Mouse (Mus musculus): ENCODE results near the gene Inip. TPM values are rescaled to one million over a fixed set of nuclear protein-coding genes. Genes with fewer than 3 reads are reported as not detected.
A peak's percentile ranks its signal among the peaks of the same experiment; 100 is the strongest.
"Not testable (repeated sequence)": the region's sequence is repeated elsewhere in the genome, so short reads cannot be mapped to it uniquely, and the experiment has no call there.

Inip gene
- polyA plus RNA-seq, 1 experiment from 2014 or later, result 64.6 TPM

DNA sequence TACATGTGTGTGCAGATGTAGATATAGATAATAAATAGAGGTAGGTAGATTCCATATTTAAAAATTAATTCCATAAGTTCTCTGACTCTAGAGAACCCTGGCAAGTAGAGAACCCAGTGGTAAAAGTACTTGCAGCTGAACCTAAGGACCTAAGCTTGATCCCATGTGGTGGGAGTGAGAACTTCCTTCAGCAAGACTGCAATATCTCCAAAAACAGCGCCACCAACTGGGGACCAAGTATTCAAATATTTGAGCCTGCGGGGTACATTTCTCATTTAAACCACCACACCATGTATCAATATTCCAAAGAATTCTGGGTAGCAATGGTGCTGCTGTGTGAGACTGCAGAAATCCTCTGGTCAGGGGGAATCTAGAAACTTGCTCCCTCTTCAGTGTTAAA, 7.3 kb downstream of the Inip start:
- Histone ChIP-seq H3K27me3 (ENCODE audit: control insufficient read depth, insufficient read depth, low read length) (no peaks in the 10 kb centered on the region), H3K9me3 (ENCODE audit: control insufficient read depth, low read length) (no peaks in the 10 kb centered on the region), H3K36me3 (ENCODE audit: control insufficient read depth, insufficient read depth, low read length) (no peaks in the 10 kb centered on the region), H3K4me3 (replicated peaks; ENCODE audit: low read depth, low read length) (no peak overlapping the region), H3K9ac (replicated peaks; ENCODE audit: low read length) (no peak overlapping the region), H3K4me1 (ENCODE audit: control insufficient read depth, insufficient read depth, low read length) (no peaks in the 10 kb centered on the region), H3K27ac (replicated peaks; ENCODE audit: low read depth, low read length) (no peak overlapping the region), H3K4me2 (ENCODE audit: low read length) (no peak overlapping the region)
- no peak for DNase-seq
- 76% methylated on average over 2 of the region's 2 CpGs for WGBS
- ATAC-seq (ENCODE audit: low FRiP score, low TSS enrichment), result no peak

DNA sequence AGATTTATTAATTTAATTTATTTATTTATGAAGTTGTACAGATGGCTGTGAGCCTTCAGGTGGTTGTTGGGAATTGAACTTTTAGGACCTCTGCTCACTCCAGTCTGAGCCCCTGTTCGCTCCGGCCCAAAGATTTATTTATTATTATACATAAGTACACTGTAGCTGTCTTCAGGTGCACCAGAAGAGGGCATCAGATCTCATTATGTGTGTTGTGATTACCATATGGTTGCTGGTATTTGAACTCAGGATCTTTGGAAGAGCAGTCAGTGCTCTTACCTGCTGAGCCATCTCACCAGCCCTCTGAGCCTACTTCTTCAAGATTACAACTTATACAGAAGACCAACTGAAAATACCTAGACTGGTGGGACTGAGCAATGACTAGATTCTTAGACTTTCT, 7.8 kb downstream of the Inip start:
- 89% methylated on average over 2 of the region's 2 CpGs for WGBS
- not testable (repeated sequence) for DNase-seq; H3K27ac ChIP-seq (replicated peaks; ENCODE audit: low read depth, low read length)

DNA sequence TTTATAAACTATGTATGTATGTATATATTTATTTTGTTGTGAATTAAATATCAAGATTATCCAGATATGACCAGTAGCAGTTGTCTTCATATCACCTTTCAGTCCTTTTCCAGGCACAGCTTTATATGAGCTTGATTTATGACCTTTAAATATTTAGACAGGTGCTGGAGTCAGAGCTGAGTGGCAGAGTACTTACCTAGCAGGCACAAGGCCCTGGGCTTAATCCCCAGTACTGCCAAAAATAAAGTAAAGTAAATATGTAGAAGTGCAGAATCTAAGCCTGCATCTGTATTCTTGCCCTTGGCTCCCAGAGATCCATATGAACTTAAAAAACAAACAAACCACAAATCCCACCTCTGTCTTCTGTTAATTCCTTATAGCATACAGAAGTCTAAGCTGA, 12.4 kb downstream of the Inip start:
- ATAC-seq (ENCODE audit: low FRiP score, low TSS enrichment), result no peak
- H3K4me3 ChIP-seq (replicated peaks; ENCODE audit: low read depth, low read length), result no peak overlapping the region
- H3K4me1 ChIP-seq (ENCODE audit: control insufficient read depth, insufficient read depth, low read length), result no peaks in the 10 kb centered on the region
- H3K27ac ChIP-seq (replicated peaks; ENCODE audit: low read depth, low read length), result no peak overlapping the region
- no peaks in the 10 kb centered on the region for H3K27me3 ChIP-seq (ENCODE audit: control insufficient read depth, insufficient read depth, low read length)
- no peak overlapping the region for H3K4me2 ChIP-seq (ENCODE audit: low read length)
- no peak overlapping the region for H3K9ac ChIP-seq (replicated peaks; ENCODE audit: low read length)
- no peaks in the 10 kb centered on the region for H3K9me3 ChIP-seq (ENCODE audit: control insufficient read depth, low read length)
- H3K36me3 ChIP-seq (ENCODE audit: control insufficient read depth, insufficient read depth, low read length), result no peaks in the 10 kb centered on the region
- no peak for DNase-seq

More for the DNA sequence above, 7.8 kb downstream of the Inip start:
- H3K9ac ChIP-seq (replicated peaks; ENCODE audit: low read length); H3K27me3 ChIP-seq (ENCODE audit: control insufficient read depth, insufficient read depth, low read length); H3K9me3 ChIP-seq (ENCODE audit: control insufficient read depth, low read length); H3K4me1 ChIP-seq (ENCODE audit: control insufficient read depth, insufficient read depth, low read length); ATAC-seq (ENCODE audit: low FRiP score, low TSS enrichment); H3K4me3 ChIP-seq (replicated peaks; ENCODE audit: low read depth, low read length); H3K4me2 ChIP-seq (ENCODE audit: low read length); H3K36me3 ChIP-seq (ENCODE audit: control insufficient read depth, insufficient read depth, low read length): not testable (repeated sequence)

DNA sequence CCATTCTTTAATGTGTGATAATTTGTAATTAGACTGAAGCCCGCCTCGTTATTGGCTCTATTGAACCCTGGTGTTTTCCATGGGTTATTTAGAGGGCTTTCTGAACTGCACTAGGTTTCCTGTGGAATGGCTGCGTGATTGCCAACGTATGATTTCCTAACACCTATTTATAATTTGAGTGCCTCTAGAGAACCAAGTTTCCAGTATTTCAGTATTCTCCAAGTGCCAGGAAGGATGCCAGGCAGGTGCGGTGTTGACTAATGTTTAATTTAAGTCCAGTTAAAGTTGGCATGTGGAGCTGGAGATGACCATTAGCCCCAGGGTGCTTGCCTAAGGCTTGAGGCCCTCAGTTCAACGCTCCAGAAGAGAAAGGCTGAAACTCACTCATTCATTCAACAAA, 14.3 kb downstream of the Inip start:
- Histone ChIP-seq H3K27me3 (ENCODE audit: control insufficient read depth, insufficient read depth, low read length) (no peaks in the 10 kb centered on the region), H3K36me3 (ENCODE audit: control insufficient read depth, insufficient read depth, low read length) (no peaks in the 10 kb centered on the region), H3K27ac (replicated peaks; ENCODE audit: low read depth, low read length) (no peak overlapping the region), H3K9me3 (ENCODE audit: control insufficient read depth, low read length) (no peaks in the 10 kb centered on the region), H3K9ac (replicated peaks; ENCODE audit: low read length) (no peak overlapping the region), H3K4me2 (ENCODE audit: low read length) (no peak overlapping the region), H3K4me1 (ENCODE audit: control insufficient read depth, insufficient read depth, low read length) (peaks cover 5% of the 10 kb centered on the region), H3K4me3 (replicated peaks; ENCODE audit: low read depth, low read length) (no peak overlapping the region)
- no peak for ATAC-seq (ENCODE audit: low FRiP score, low TSS enrichment)
- DNase-seq, result no peak
- 67% methylated on average over 6 of the region's 6 CpGs for WGBS

DNA sequence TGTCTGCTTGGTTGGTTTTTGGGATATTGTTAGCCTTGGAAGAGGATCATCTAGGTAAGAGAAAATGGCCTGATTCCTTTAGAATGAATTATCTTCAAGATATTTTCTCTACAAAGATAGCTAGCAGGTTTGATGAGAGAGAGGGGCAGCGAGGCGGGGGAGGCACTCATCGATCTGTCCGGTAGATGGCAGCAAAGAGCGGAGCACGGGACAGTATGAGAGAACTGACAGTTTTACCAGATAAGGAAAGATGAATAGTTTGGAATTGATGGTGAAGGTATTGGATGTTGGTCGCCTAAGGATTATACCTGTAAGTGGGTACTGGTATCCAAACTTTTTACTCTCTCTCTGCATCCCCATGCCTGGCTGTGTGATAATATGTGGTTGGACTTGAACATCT, 14.7 kb downstream of the Inip start:
- Histone ChIP-seq H3K4me1 (ENCODE audit: control insufficient read depth, insufficient read depth, low read length) (peaks cover 5% of the 10 kb centered on the region), H3K27ac (replicated peaks; ENCODE audit: low read depth, low read length) (no peak overlapping the region), H3K27me3 (ENCODE audit: control insufficient read depth, insufficient read depth, low read length) (no peaks in the 10 kb centered on the region), H3K9me3 (ENCODE audit: control insufficient read depth, low read length) (no peaks in the 10 kb centered on the region), H3K9ac (replicated peaks; ENCODE audit: low read length) (no peak overlapping the region), H3K4me3 (replicated peaks; ENCODE audit: low read depth, low read length) (no peak overlapping the region), H3K36me3 (ENCODE audit: control insufficient read depth, insufficient read depth, low read length) (no peaks in the 10 kb centered on the region), H3K4me2 (ENCODE audit: low read length) (no peak overlapping the region)
- WGBS, result 0% methylated on average over 7 of the region's 7 CpGs
- ATAC-seq (ENCODE audit: low FRiP score, low TSS enrichment), result no peak
- DNase-seq, result peak; percentile 88

GRCm38 (mm10) chr4:59785412-59785811, 16.0 kb downstream of the Inip start:
- H3K9ac ChIP-seq (replicated peaks; ENCODE audit: low read length), result no peak overlapping the region
- H3K27ac ChIP-seq (replicated peaks; ENCODE audit: low read depth, low read length), result no peak overlapping the region
- H3K4me2 ChIP-seq (ENCODE audit: low read length), result no peak overlapping the region
- H3K9me3 ChIP-seq (ENCODE audit: control insufficient read depth, low read length), result no peaks in the 10 kb centered on the region
- WGBS, result 28% methylated on average over 2 of the region's 2 CpGs
- no peaks in the 10 kb centered on the region for H3K36me3 ChIP-seq (ENCODE audit: control insufficient read depth, insufficient read depth, low read length)
- ATAC-seq (ENCODE audit: low FRiP score, low TSS enrichment), result no peak
- no peak for DNase-seq
- no peak overlapping the region for H3K4me3 ChIP-seq (replicated peaks; ENCODE audit: low read depth, low read length)
- no peaks in the 10 kb centered on the region for H3K27me3 ChIP-seq (ENCODE audit: control insufficient read depth, insufficient read depth, low read length)
- peaks cover 5% of the 10 kb centered on the region for H3K4me1 ChIP-seq (ENCODE audit: control insufficient read depth, insufficient read depth, low read length)

DNA sequence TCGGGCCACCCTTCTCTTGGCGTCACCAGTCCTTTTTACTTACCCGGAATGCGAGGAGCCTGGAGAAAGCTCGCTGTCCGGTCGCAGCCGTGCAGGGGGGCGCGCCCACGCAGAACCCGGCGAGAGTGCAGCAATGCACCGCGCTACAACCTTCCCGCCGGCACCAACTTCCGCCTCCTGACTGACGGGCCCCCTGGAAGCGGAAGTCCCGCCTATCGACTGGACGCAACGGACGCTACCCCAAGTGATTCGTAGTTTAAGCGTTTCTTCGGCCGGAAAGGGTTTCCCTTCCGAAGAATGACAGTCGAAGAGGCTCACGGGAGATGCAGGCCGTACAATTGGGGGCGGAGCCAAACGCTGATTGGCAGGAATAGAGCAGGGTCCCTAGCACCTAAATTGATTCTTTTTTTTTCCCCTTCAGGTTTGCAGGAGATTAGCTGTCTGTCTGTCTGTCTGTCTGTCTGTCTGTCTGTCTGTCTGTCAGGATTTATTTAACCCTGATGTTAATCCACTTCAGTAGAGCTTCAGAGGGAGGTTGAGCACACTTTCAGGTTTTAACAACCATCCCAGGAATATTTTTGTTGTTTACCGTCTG, 17.6 kb downstream of the Inip start:
- peak overlapping the region; percentile 82 for H3K4me3 ChIP-seq (replicated peaks; ENCODE audit: low read depth, low read length)
- H3K9me3 ChIP-seq (ENCODE audit: control insufficient read depth, low read length), result no peaks in the 10 kb centered on the region
- H3K27me3 ChIP-seq (ENCODE audit: control insufficient read depth, insufficient read depth, low read length), result no peaks in the 10 kb centered on the region
- peak; percentile 99 for DNase-seq
- H3K36me3 ChIP-seq (ENCODE audit: control insufficient read depth, insufficient read depth, low read length), result no peaks in the 10 kb centered on the region
- H3K27ac ChIP-seq (replicated peaks; ENCODE audit: low read depth, low read length), result peak overlapping the region; percentile 49
- H3K4me2 ChIP-seq (ENCODE audit: low read length), result peak overlapping the region; percentile 80
- ATAC-seq (ENCODE audit: low FRiP score, low TSS enrichment), result peak; percentile 95
- H3K9ac ChIP-seq (replicated peaks; ENCODE audit: low read length), result peak overlapping the region; percentile 63
- H3K4me1 ChIP-seq (ENCODE audit: control insufficient read depth, insufficient read depth, low read length), result peaks cover 5% of the 10 kb centered on the region
- WGBS, result 1% methylated on average over 36 of the region's 36 CpGs

DNA sequence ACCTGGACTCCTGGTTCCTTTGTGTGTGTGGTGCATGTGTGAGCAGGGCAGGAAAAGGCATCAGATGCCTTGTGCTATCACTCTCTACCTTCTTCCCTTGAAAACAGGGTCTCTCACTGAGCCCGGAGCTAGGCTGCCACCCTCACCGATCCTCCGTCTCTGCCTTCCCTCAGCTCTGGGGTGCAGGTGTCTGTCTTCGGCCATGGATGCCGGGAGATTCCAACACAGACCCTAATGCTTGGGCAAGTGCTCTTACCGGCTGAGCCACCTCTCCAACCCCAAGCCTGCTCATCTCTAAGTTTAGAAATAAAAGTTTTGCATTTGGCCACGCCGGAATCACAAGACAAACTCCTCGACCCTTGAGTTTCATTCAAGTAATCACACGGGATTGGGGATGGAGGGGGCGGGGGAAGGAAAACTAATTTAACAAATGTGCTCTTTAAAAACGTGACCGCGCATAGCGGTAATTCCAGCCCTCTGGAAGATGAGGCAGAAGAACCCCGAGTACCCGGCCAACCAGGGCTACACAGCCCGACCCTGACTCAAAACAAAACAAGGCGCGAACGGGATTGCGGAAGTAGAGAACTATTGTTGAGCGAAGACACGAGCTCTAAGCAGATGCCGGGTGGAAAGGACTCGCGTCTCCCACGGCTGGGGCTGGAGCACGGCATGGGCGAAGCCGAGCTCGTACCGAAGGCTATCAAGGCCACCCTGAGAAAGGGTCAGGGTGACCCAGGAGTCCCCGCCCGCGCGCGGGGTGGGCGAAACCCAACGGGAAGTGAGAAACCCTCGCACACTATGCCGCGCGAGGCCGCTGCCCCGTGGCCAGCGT, 18.3 kb downstream of the Inip start:
- H3K27ac ChIP-seq (replicated peaks; ENCODE audit: low read depth, low read length), result peak overlapping the region; percentile 49
- H3K4me2 ChIP-seq (ENCODE audit: low read length), result peak overlapping the region; percentile 80
- H3K9me3 ChIP-seq (ENCODE audit: control insufficient read depth, low read length), result no peaks in the 10 kb centered on the region
- ATAC-seq (ENCODE audit: low FRiP score, low TSS enrichment), result peak; percentile 61; the same call in 1 of the 2 replicates
- WGBS, result under 1% methylated on average over 47 of the region's 47 CpGs
- peak; percentile 64 for DNase-seq
- peaks cover 5% of the 10 kb centered on the region for H3K4me1 ChIP-seq (ENCODE audit: control insufficient read depth, insufficient read depth, low read length)
- peak overlapping the region; percentile 63 for H3K9ac ChIP-seq (replicated peaks; ENCODE audit: low read length)
- peak overlapping the region; percentile 82 for H3K4me3 ChIP-seq (replicated peaks; ENCODE audit: low read depth, low read length)
- no peaks in the 10 kb centered on the region for H3K27me3 ChIP-seq (ENCODE audit: control insufficient read depth, insufficient read depth, low read length)
- H3K36me3 ChIP-seq (ENCODE audit: control insufficient read depth, insufficient read depth, low read length), result 0 out of 2 replicates have a peak, but pooled peaks cover under 1% of the 10 kb centered on the region

GRCm38 (mm10) chr4:59780568-59780967, 20.8 kb downstream of the Inip start:
- ATAC-seq (ENCODE audit: low FRiP score, low TSS enrichment), result no peak
- WGBS, result 6% methylated on average over 1 of the region's 1 CpGs

More at GRCm38 (mm10) chr4:59780568-59780967, 20.8 kb downstream of the Inip start:
- 0 out of 2 replicates have a peak, but pooled peaks cover 6% of the 10 kb centered on the region for H3K36me3 ChIP-seq (ENCODE audit: control insufficient read depth, insufficient read depth, low read length)
- H3K9ac ChIP-seq (replicated peaks; ENCODE audit: low read length), result no peak overlapping the region
- no peak overlapping the region for H3K27ac ChIP-seq (replicated peaks; ENCODE audit: low read depth, low read length)
- no peak overlapping the region for H3K4me3 ChIP-seq (replicated peaks; ENCODE audit: low read depth, low read length)
- H3K9me3 ChIP-seq (ENCODE audit: control insufficient read depth, low read length), result no peaks in the 10 kb centered on the region
- H3K4me1 ChIP-seq (ENCODE audit: control insufficient read depth, insufficient read depth, low read length), result peaks cover 5% of the 10 kb centered on the region
- peak; percentile 76 for DNase-seq
- no peaks in the 10 kb centered on the region for H3K27me3 ChIP-seq (ENCODE audit: control insufficient read depth, insufficient read depth, low read length)
- H3K4me2 ChIP-seq (ENCODE audit: low read length), result no peak overlapping the region

Measured in midbrain, embryonic 14.5 days (tissue).